Mouse (Mus musculus): Measurements from ENCODE around the gene Chst3. TPM values are rescaled to one million over a fixed set of nuclear protein-coding genes. Genes with fewer than 3 reads are reported as not detected.

Gene Chst3
- total and polyA plus RNA-seq, 3 experiments: 4.4 to 12.2 (median 7.5) TPM

- Histone ChIP-seq H3K36me3 (replicated peaks in 1 of 2; ENCODE audit: control insufficient read depth in 1 of 2, insufficient read depth in 1 of 2, low read length in 1 of 2) (peaks cover 0 to 5% of the 10 kb centered on the region in 2 experiments), H3K79me2 (replicated peaks; ENCODE audit: control insufficient read depth, extremely low read depth, insufficient read depth, poor library complexity, severe bottlenecking) (no peaks in the 10 kb centered on the region), H3K9me3 (replicated peaks; ENCODE audit: low read length) (peaks cover 2% of the 10 kb centered on the region), H3K4me3 (replicated peaks in 1 of 3; ENCODE audit: low read depth in 2 of 3, low read length in 2 of 3, poor library complexity in 1 of 3) (no peak overlapping the region), H3K27me3 (replicated peaks) (no peaks in the 10 kb centered on the region), H3K27ac (ENCODE audit: insufficient read depth, low read depth) (no peak overlapping the region), H3K9ac (ENCODE audit: insufficient read depth, low read depth) (no peak overlapping the region), H3K4me1 (ENCODE audit: control insufficient read depth in 1 of 2, insufficient read depth in 2 of 2) (peaks cover 11 to 63% of the 10 kb centered on the region in 2 experiments), H3K4me2 (ENCODE audit: insufficient read depth, low read depth, poor library complexity, severe bottlenecking) (no peak overlapping the region)
- no peak for DNase-seq (ENCODE audit: extremely low read depth)
- dilution Hi-C loops (cut with MboI; ENCODE audit: extremely low pct_ligation_motif_present, extremely low pct_unique_long_range_greater_than_20kb, low sequenced_read_pairs) (no loop called here), in situ Hi-C loops (cut with MboI; ENCODE audit: low pct_ligation_motif_present, low pct_unique_long_range_greater_than_20kb, low sequenced_read_pairs) (no loop called here)
- TF ChIP-seq MYC (IDR thresholded peaks at IDR 0.05; ENCODE audit: low read depth, low read length) (no peak), TCF12 (IDR thresholded peaks at IDR 0.05; ENCODE audit: low read depth, low read length) (no peak), KAT2A (IDR thresholded peaks at IDR 0.05; ENCODE audit: insufficient replicate concordance, low read length) (no peak), PAX5 (IDR thresholded peaks at IDR 0.05; ENCODE audit: low read length) (no peak), POLR2A (IDR thresholded peaks at IDR 0.05; ENCODE audit: low read depth, low read length) (no peak), CHD1 (IDR thresholded peaks at IDR 0.05; ENCODE audit: low read depth, low read length) (no peak), SMC3 (IDR thresholded peaks at IDR 0.05; ENCODE audit: low read depth, low read length) (no peak), MAFK (IDR thresholded peaks at IDR 0.05; ENCODE audit: insufficient replicate concordance, low read length) (no peak), USF2 (conservative IDR thresholded peaks at IDR 0.05; ENCODE audit: low read depth, low read length) (no peak), JUND (conservative IDR thresholded peaks at IDR 0.05; ENCODE audit: low read depth, low read length) (no peak), RAD21 (IDR thresholded peaks at IDR 0.05; ENCODE audit: low read depth, low read length) (no peak), BHLHE40 (IDR thresholded peaks at IDR 0.05; ENCODE audit: low read depth, low read length) (no peak), E2F4 (IDR thresholded peaks at IDR 0.05; ENCODE audit: insufficient replicate concordance, low read depth, low read length) (no peak), ETS1 (conservative IDR thresholded peaks at IDR 0.05; ENCODE audit: low read depth, low read length) (no peak), ZC3H11A (IDR thresholded peaks at IDR 0.05; ENCODE audit: low read depth, low read length) (no peak), GABPA (IDR thresholded peaks at IDR 0.05; ENCODE audit: insufficient replicate concordance, low read depth, low read length) (no peak)
Observed at GRCm38 (mm10) chr10:60227666-60228065, 8.6 kb upstream of the Chst3 start.

DNA sequence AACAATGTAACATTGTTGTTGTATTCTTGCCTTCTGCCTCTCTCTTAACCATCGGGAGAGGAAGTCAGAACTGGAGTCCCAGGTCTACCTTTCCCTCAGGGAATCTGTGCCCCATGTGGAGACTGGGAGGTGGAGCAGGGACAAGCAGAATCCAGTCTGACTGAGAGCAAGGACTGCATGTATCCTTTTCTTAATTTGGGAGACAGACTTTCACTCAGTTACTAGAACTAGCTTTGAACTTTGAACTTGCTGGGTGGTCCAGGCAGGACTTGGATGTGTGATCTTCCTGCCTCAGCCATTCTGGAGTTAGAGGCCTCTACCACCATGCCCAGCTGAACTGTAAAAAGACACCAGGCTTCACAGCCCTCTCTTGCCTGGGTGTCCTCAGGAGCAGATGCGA, 5.5 kb upstream of the Chst3 start:
- in situ Hi-C loops (cut with MboI; ENCODE audit: low pct_ligation_motif_present, low pct_unique_long_range_greater_than_20kb, low sequenced_read_pairs) (no loop called here), dilution Hi-C loops (cut with MboI; ENCODE audit: extremely low pct_ligation_motif_present, extremely low pct_unique_long_range_greater_than_20kb, low sequenced_read_pairs) (no loop called here)
- Histone ChIP-seq H3K27me3 (replicated peaks) (no peaks in the 10 kb centered on the region), H3K27ac (ENCODE audit: insufficient read depth, low read depth) (no peak overlapping the region), H3K4me3 (replicated peaks in 1 of 3; ENCODE audit: low read depth in 2 of 3, low read length in 2 of 3, poor library complexity in 1 of 3) (no peak overlapping the region), H3K9ac (ENCODE audit: insufficient read depth, low read depth) (no peak overlapping the region), H3K9me3 (replicated peaks; ENCODE audit: low read length) (peaks cover 2% of the 10 kb centered on the region), H3K4me2 (ENCODE audit: insufficient read depth, low read depth, poor library complexity, severe bottlenecking) (no peak overlapping the region), H3K79me2 (replicated peaks; ENCODE audit: control insufficient read depth, extremely low read depth, insufficient read depth, poor library complexity, severe bottlenecking) (peaks cover 8% of the 10 kb centered on the region), H3K36me3 (replicated peaks in 1 of 2; ENCODE audit: control insufficient read depth in 1 of 2, insufficient read depth in 1 of 2, low read length in 1 of 2) (peaks cover 0 to 9% of the 10 kb centered on the region in 2 experiments), H3K4me1 (ENCODE audit: control insufficient read depth in 1 of 2, insufficient read depth in 2 of 2) (peaks cover 0 to 41% of the 10 kb centered on the region in 2 experiments; a peak in 3 of 4 replicates)
- no peak for DNase-seq (ENCODE audit: extremely low read depth)
- TF ChIP-seq IRF4 (IDR thresholded peaks at IDR 0.05; ENCODE audit: low read depth, low read length) (no peak), UBTF (IDR thresholded peaks at IDR 0.05; ENCODE audit: low read depth, low read length) (no peak), POLR2AphosphoS2 (IDR thresholded peaks at IDR 0.05; ENCODE audit: low read depth, low read length) (no peak), BHLHE40 (IDR thresholded peaks at IDR 0.05; ENCODE audit: low read depth, low read length) (no peak), MEF2A (IDR thresholded peaks at IDR 0.05; ENCODE audit: borderline replicate concordance, low read depth, low read length) (no peak), ZC3H11A (IDR thresholded peaks at IDR 0.05; ENCODE audit: low read depth, low read length) (no peak), ZKSCAN1 (IDR thresholded peaks at IDR 0.05; ENCODE audit: borderline replicate concordance, low read depth, low read length) (no peak), ELF1 (IDR thresholded peaks at IDR 0.05; ENCODE audit: low read depth, low read length) (no peak), CTCF (conservative IDR thresholded peaks at IDR 0.05 in 1 of 2, IDR thresholded peaks at IDR 0.05 in 1 of 2; ENCODE audit: low read depth in 2 of 2, low read length in 2 of 2) (no peak), HCFC1 (IDR thresholded peaks at IDR 0.05; ENCODE audit: low read depth, low read length) (no peak), USF2 (conservative IDR thresholded peaks at IDR 0.05; ENCODE audit: low read depth, low read length) (no peak), MXI1 (IDR thresholded peaks at IDR 0.05; ENCODE audit: low read depth, low read length) (no peak), POLR2A (IDR thresholded peaks at IDR 0.05; ENCODE audit: low read depth, low read length) (no peak), SMC3 (IDR thresholded peaks at IDR 0.05; ENCODE audit: low read depth, low read length) (no peak), MAFK (IDR thresholded peaks at IDR 0.05; ENCODE audit: insufficient replicate concordance, low read length) (no peak), JUN (IDR thresholded peaks at IDR 0.05; ENCODE audit: insufficient read depth, low read depth, low read length) (no peak), RAD21 (IDR thresholded peaks at IDR 0.05; ENCODE audit: low read depth, low read length) (no peak), JUND (conservative IDR thresholded peaks at IDR 0.05; ENCODE audit: low read depth, low read length) (no peak), GABPA (IDR thresholded peaks at IDR 0.05; ENCODE audit: insufficient replicate concordance, low read depth, low read length) (no peak)
